Mouse (Mus musculus): ENCODE data around the gene Plin3. TPM values are rescaled to one million over a fixed set of nuclear protein-coding genes. Genes with fewer than 3 reads are reported as not detected.

Gene Plin3
- polyA plus RNA-seq, 1 experiment from 2014 or later = 94.2 TPM

DNA sequence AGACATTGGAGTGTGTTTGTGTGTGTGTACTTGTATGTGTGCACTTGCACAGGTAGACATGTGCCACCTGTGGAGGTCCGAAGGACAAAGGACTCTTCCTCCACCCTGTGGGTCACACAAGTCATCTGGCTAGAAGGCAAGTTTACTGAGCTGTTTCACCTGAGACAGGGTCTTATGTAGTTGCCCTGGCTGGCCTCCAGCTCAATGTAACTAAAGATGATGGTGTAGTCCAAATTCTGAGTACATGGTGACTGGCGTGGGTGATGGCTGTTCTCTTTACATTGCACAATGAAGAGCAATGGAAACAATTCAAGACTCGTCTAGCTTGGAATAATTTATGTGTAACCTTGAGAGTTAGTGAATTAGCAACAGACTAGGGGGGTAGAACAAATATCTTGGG lies 31.7 kb upstream of the Plin3 start:
- Histone ChIP-seq H3K4me1 (peaks cover 23% of the 10 kb centered on the region), H3K4me2 (no peak overlapping the region), H3K36me3 (peaks cover 35% of the 10 kb centered on the region), H3K9me3 (no peaks in the 10 kb centered on the region), H3K9ac (no peak overlapping the region), H3K27me3 (no peaks in the 10 kb centered on the region), H3K27ac (peak overlapping the region; percentile 85; the same call in 1 of the 2 replicates), H3K4me3 (no peak overlapping the region)
- WGBS = 50% methylated on average over 3 of the region's 3 CpGs
- no peak for ATAC-seq (ENCODE audit: insufficient number of reproducible peaks, low FRiP score, low TSS enrichment, low read depth)

DNA sequence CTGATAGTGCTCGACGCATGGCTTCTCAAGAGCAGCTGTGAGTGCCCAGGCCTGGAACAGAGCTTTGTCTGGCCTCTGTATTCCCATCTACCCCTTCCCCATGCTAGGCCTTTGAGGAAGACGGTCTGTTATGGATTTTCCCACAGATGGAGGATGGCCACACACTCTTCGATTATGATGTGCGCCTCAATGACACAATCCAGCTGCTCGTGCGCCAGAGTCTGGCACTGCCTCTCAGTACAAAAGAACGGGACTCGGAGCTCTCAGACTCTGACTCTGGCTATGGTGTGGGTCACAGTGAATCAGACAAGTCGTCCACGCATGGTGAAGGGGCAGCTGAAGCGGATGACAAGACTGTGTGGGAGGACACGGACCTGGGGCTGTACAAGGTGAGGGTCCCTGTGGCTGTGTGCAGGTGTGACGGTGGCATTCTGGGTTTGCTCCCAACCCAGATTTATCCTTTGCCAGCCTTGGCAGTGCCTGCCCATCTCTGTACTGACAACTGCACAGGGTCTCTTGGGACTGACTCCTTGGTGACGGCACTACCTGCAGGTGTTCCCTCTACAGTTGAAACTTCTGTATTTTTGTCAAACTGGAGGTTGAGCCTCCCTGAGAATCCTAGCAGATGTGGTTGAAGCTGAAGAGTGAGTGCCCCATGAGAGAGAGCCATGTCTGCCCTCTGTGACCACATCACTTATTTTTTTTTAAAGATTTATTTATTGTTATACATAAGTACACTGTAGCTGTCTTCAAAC lies 16.7 kb upstream of the Plin3 start:
- Histone ChIP-seq H3K9me3 (no peaks in the 10 kb centered on the region), H3K9ac (no peak overlapping the region), H3K27me3 (no peaks in the 10 kb centered on the region), H3K36me3 (peaks cover 86% of the 10 kb centered on the region), H3K4me2 (no peak overlapping the region), H3K4me1 (peaks cover 35% of the 10 kb centered on the region), H3K4me3 (no peak overlapping the region), H3K27ac (no peak overlapping the region)
- WGBS = 90% methylated on average over 15 of the region's 15 CpGs
- no peak for ATAC-seq (ENCODE audit: insufficient number of reproducible peaks, low FRiP score, low TSS enrichment, low read depth)

DNA sequence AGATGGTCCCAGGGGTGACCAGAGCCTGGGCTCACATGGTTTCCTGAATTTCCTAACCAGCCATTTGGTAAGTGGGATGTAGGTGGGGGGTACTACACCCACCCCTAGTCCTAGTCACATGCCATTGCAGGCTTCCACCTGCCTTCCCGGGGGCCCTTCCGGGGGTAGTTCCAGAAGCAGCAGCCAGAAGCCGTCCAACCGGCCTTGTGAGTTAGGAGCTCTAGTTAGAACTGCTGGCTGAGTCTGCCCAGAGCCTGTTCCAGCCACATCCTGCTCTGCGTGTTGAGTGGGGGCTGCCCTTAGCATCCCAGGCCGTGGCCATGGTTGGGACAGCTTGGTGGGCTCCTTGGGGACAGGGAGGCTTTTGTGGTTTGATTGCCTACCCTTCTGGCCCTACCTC lies 15.4 kb upstream of the Plin3 start:
- 66% methylated on average over 6 of the region's 6 CpGs for WGBS
- no peaks in the 10 kb centered on the region for H3K27me3 ChIP-seq
- peak overlapping the region; percentile 60; the same call in 1 of the 2 replicates for H3K27ac ChIP-seq
- H3K4me3 ChIP-seq = no peak overlapping the region
- H3K9ac ChIP-seq = no peak overlapping the region
- peaks cover 74% of the 10 kb centered on the region for H3K36me3 ChIP-seq
- H3K4me2 ChIP-seq = no peak overlapping the region
- H3K4me1 ChIP-seq = peaks cover 43% of the 10 kb centered on the region
- H3K9me3 ChIP-seq = no peaks in the 10 kb centered on the region
- ATAC-seq (ENCODE audit: insufficient number of reproducible peaks, low FRiP score, low TSS enrichment, low read depth) = no peak

DNA sequence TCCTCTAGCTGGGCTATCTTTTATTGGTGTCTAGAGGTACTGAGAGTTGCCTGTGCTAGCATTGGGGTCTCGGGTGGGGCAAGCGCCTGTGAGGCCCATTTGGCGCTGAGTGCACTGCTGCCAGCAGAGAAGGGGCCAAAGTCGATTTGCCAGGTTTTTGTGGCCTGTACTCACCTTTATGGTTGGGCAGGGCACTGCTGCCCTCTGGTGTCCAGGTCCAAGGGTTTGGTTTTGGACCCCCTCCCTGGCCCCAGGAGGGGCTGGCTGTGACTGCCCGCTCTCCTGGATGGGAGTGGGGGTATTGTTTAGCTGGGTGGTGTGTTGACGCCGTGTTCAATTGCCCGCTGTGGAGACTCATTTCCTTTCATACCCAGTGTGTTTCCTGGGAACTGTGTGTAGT lies 13.2 kb upstream of the Plin3 start:
- no peaks in the 10 kb centered on the region for H3K9me3 ChIP-seq
- no peak overlapping the region for H3K9ac ChIP-seq
- no peak for ATAC-seq (ENCODE audit: insufficient number of reproducible peaks, low FRiP score, low TSS enrichment, low read depth)
- peaks cover 52% of the 10 kb centered on the region for H3K36me3 ChIP-seq
- H3K27ac ChIP-seq = peak overlapping the region; percentile 57; the same call in 1 of the 2 replicates
- H3K4me3 ChIP-seq = peak overlapping the region; percentile 70
- H3K4me2 ChIP-seq = peak overlapping the region; percentile 99
- WGBS = 52% methylated on average over 8 of the region's 8 CpGs
- peaks cover 51% of the 10 kb centered on the region for H3K4me1 ChIP-seq
- H3K27me3 ChIP-seq = no peaks in the 10 kb centered on the region

DNA sequence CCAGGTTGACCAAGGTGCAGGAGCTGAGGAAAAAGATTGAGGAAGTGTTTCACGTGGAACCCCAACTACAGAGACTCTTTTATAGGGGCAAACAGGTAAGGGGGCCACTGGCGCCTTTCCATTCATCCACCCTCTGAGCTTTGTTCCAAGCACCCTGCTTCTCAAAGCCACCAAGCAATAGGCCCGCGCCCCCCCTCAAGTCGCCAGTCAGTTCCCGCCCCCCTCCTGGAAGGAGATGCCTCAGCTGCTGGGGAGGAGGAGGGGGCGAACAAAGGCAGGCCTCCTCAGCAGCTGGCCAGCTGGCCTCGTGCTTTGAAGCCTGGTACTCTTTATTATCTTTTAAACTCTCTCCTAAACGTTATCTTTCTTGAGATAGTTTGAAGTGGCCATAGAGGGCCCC lies 12.5 kb upstream of the Plin3 start:
- no peak for ATAC-seq (ENCODE audit: insufficient number of reproducible peaks, low FRiP score, low TSS enrichment, low read depth)
- peaks cover 51% of the 10 kb centered on the region for H3K4me1 ChIP-seq
- H3K27ac ChIP-seq = peak overlapping the region; percentile 57; the same call in 1 of the 2 replicates
- H3K4me3 ChIP-seq = peak overlapping the region; percentile 70
- no peaks in the 10 kb centered on the region for H3K27me3 ChIP-seq
- peak overlapping the region; percentile 45 for H3K9ac ChIP-seq
- H3K36me3 ChIP-seq = peaks cover 45% of the 10 kb centered on the region
- 14% methylated on average over 9 of the region's 9 CpGs for WGBS
- H3K9me3 ChIP-seq = no peaks in the 10 kb centered on the region
- peak overlapping the region; percentile 99 for H3K4me2 ChIP-seq

DNA sequence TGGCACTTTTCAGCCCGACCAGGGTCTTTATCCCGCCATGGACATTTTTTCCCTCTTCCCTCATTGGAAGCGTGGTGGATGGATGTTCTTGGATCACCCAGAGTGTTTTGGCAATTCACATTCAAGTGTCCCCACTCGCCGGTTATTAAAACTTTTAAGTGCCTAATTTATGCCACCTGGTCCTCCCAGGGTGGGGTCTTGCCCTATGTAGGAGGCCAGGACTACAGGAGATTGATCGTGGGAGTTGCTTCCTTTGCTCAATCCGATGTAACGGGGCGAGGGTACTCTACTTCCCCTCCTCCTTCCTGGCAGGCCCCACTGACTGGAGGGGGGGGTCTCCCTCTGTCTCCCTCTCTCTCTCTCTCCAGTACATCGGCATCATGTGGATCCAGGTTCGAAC lies 12.0 kb upstream of the Plin3 start:
- Histone ChIP-seq H3K4me3 (peak overlapping the region; percentile 70), H3K9ac (peak overlapping the region; percentile 45), H3K27ac (peak overlapping the region; percentile 57; the same call in 1 of the 2 replicates), H3K4me2 (peak overlapping the region; percentile 99), H3K27me3 (no peaks in the 10 kb centered on the region), H3K4me1 (peaks cover 51% of the 10 kb centered on the region), H3K36me3 (peaks cover 40% of the 10 kb centered on the region), H3K9me3 (no peaks in the 10 kb centered on the region)
- WGBS = 4% methylated on average over 11 of the region's 11 CpGs
- no peak for ATAC-seq (ENCODE audit: insufficient number of reproducible peaks, low FRiP score, low TSS enrichment, low read depth)

DNA sequence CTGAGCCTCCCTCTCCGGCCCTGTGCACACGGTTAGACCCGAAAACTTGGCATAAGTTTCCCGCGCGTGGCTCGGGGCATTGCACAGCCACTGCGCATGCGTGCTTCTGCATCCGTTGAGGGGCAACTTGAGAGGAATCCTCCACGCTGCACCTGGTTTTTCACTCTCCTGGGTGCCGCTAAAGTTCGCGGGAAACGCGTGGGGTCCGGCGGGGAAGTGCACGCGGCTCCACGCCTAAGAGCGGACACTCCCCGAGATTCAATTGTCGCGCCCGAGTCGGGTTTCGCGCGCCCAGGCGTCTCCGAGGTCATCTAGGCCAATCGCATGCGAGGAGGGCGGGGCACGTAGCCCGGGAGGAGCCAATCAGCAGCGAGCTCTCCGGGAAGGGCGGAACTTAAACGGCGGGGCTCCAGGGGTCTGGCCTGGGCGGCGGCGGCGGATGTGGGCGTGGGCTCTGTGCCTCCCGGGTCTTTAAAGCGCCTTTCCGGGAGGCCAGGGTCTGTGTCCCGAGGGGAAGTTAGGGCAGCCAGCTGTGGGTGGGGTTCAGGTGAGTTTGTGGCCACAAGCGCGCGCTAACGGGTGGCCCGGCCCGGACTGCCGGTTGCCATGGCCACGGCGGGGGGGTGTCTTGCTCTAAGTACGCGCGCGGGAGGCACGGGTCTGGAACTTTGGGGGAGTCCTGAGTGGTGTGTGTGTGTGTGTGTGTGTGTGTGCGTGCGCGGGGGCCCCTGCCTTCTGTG lies 11.3 kb upstream of the Plin3 start:
- Histone ChIP-seq H3K36me3 (peaks cover 33% of the 10 kb centered on the region), H3K4me2 (peak overlapping the region; percentile 99), H3K4me3 (peak overlapping the region; percentile 70), H3K9me3 (no peaks in the 10 kb centered on the region), H3K27ac (peak overlapping the region; percentile 86), H3K9ac (peak overlapping the region; percentile 55), H3K4me1 (peaks cover 51% of the 10 kb centered on the region), H3K27me3 (no peaks in the 10 kb centered on the region)
- WGBS = under 1% methylated on average over 62 of the region's 68 CpGs
- ATAC-seq (ENCODE audit: insufficient number of reproducible peaks, low FRiP score, low TSS enrichment, low read depth) = peak; percentile 89

DNA sequence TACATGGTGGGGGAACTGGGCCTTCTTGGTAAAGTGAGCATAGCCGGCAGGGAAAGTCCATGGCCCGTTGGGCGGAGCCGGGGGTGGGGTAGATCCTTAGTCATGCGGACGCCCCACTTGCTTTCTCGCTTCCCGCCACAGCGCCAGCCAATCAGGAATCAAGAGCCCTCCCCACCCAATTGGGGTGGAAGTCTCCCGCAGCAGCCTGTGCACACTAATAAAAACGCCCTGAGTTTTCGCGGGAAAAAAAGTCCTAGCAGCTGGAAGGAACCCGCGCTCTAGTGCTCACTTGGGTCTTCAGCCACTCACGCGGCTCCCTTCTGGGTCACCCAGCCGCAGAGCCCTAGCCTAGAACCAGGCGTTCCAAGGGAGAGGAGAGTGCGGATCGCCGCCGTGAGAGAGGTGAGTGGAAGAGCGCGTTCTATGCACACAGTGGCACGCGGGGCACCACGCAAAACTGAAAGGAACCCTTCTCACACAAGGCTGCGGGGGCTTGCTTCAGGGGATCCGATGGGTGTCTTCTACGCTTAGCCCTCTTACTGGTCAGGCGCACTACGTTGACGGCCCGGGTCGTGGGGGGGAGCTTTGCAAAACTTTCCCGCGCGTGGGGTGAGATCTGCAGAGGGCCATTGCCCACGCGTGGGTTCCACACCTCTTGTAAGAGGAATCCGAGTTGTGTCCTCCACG lies 10.6 kb upstream of the Plin3 start, which contains the start of gene Uhrf1:
TSS of gene Uhrf1 (plus strand) at position 162 of the 687 bp plus-strand sequence.
- H3K27ac ChIP-seq = peak within 1 kb of the TSS; percentile 86
- ATAC-seq (ENCODE audit: insufficient number of reproducible peaks, low FRiP score, low TSS enrichment, low read depth) = peak; percentile 66
- peak within 1 kb of the TSS; percentile 99 for H3K4me2 ChIP-seq
- peaks cover 51% of the 10 kb centered on the region for H3K4me1 ChIP-seq
- no peaks in the 10 kb centered on the region for H3K9me3 ChIP-seq
- H3K36me3 ChIP-seq = peaks cover 28% of the 10 kb centered on the region
- peak within 1 kb of the TSS; percentile 70 for H3K4me3 ChIP-seq
- H3K9ac ChIP-seq = peak within 1 kb of the TSS; percentile 55
- no peaks in the 10 kb centered on the region for H3K27me3 ChIP-seq
- WGBS = under 1% methylated on average over 43 of the region's 43 CpGs

DNA sequence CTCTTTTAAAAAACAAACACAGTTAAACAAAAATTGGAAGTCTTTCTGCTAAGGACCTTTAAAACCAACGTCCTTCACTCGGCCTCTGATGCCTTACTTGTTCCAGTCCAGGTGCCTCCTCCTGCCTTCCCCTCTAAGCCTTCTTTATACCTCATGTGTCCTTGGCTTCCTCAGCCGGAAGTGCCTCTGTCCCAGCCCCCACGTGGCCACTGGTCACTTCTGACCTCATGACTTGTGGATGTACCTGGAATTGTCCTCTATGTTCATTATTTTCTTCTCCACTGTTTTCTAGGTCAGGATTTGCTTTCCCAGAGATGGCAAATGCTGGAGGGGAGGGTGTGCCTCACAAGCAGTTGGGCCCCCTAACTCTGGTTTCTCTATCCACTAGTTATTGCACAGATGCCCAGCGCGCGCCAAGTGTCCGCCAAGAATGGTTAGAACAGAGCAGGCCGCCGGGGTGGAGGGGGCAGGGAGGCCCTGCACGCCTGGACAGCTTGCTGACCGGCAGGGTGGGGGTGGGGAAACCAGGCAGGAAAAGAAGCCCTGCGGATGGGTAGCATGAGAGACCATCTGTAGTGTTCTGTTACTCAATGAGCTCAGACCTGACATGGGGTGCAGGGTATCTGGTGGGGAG lies 9.8 kb upstream of the Plin3 start:
- Histone ChIP-seq H3K4me1 (peaks cover 45% of the 10 kb centered on the region), H3K27me3 (no peaks in the 10 kb centered on the region), H3K9ac (no peak overlapping the region; the same call in 1 of the 2 replicates), H3K4me2 (peak overlapping the region; percentile 99), H3K4me3 (peak overlapping the region; percentile 70), H3K36me3 (peaks cover 20% of the 10 kb centered on the region), H3K27ac (peak overlapping the region; percentile 86), H3K9me3 (no peaks in the 10 kb centered on the region)
- WGBS = 26% methylated on average over 13 of the region's 13 CpGs
- ATAC-seq (ENCODE audit: insufficient number of reproducible peaks, low FRiP score, low TSS enrichment, low read depth) = peak; percentile 6; the same call in 1 of the 2 replicates

DNA sequence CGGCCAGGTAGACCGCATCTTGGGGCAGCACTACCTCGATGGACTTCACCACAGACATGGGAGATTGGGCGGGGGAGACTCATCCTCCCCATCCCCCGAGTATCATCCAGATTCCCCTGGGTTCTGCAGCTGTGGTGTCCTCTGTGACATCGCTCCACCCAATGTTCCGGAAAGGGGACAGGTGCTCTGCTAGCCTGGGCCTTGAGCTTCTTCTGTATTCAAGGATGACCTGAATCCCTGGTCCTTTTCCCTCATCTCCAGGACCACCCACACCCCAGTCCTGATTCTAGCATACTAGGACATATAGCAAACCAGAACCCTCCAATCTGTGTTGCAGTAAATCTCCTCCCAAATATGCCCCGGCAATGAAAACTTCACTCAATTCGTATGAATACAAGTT lies 7.5 kb upstream of the Plin3 start, which contains the start of gene Arrdc5:
TSS of gene Arrdc5 (minus strand) at position 101 of the 400 bp plus-strand sequence.
- Histone ChIP-seq H3K36me3 (0 out of 2 replicates have a peak, but pooled peaks cover under 1% of the 10 kb centered on the region), H3K9me3 (no peaks in the 10 kb centered on the region), H3K27ac (no peak within 1 kb of the TSS), H3K4me3 (no peak within 1 kb of the TSS), H3K27me3 (no peaks in the 10 kb centered on the region), H3K4me2 (no peak within 1 kb of the TSS), H3K4me1 (peaks cover 23% of the 10 kb centered on the region), H3K9ac (no peak within 1 kb of the TSS)
- WGBS = 90% methylated on average over 9 of the region's 9 CpGs
- ATAC-seq (ENCODE audit: insufficient number of reproducible peaks, low FRiP score, low TSS enrichment, low read depth) = no peak

DNA sequence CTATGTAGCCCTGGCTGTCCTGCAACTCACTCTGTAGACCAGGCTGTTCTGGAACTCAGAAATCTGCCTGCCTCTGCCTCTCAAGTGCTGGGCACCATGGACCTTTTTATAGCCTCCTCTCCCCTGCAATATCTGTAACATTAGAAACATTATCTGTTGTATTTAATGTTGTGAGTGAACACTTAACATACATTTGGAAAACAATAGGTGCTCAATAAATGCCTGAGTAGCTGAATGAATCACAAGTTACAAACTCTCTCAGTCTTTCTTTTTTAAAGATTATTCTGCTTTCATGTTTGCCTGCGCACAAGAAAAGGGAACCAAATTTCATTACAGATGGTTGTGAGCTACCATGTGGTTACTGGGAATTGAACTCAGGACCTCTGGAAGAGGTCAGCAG lies 5.6 kb upstream of the Plin3 start:
- Histone ChIP-seq H3K4me3 (no peak overlapping the region), H3K9me3 (no peaks in the 10 kb centered on the region), H3K4me1 (peaks cover 10% of the 10 kb centered on the region), H3K9ac (no peak overlapping the region), H3K4me2 (no peak overlapping the region), H3K27ac (no peak overlapping the region), H3K36me3 (no peaks in the 10 kb centered on the region), H3K27me3 (no peaks in the 10 kb centered on the region)
- ATAC-seq (ENCODE audit: insufficient number of reproducible peaks, low FRiP score, low TSS enrichment, low read depth) = no peak
- 96% methylated on average over 1 of the region's 1 CpGs for WGBS

All from limb, embryonic 15.5 days (tissue).